Mouse (Mus musculus) left cerebral cortex, adult 2 months (tissue): ENCODE results near the gene Med13l. TPM values are rescaled to one million over a fixed set of nuclear protein-coding genes. Genes with fewer than 3 reads are reported as not detected.

Experiments
- DNase-seq, 2 experiments: peaks; one replicate each; pipeline ENCODE4 v3.0.0; 2021 to 2022; ENCODE audit warnings: low spot score in 2 of 2, mixed read lengths in 1 of 2; ENCODE audit errors: extremely low spot score in 1 of 2
- H3K27ac ChIP-seq: fragments of 200-600 bp; 2 replicates; pipeline ENCODE4 v1.8.1; 2022
- H3K4me3 ChIP-seq: fragments of 200-600 bp; 2 replicates; pipeline ENCODE4 v1.8.1; 2022
- CTCF ChIP-seq: fragments of 200-600 bp; IDR thresholded peaks from 2 replicates; pipeline ENCODE4 v1.8.1; 2022; ENCODE audit warnings: antibody characterized with exemption, mild to moderate bottlenecking, moderate library complexity
- intact Hi-C: fragments of 180-260 bp; cut with DNase I; formaldehyde crosslinking; loops from one replicate; pipeline ENCODE4 v1.15.1; 2025
- total RNA-seq, 2 experiments: library from RNA; stranded (reverse); gene quantifications; 2 replicates each; pipeline ENCODE4 v1.2.3; 2021

Med13l gene
- total RNA-seq, 2 experiments from 2014 or later = 118 to 123 TPM

- no peak overlapping the region for H3K4me3 ChIP-seq
- no peak for DNase-seq
- no peak overlapping the region for H3K27ac ChIP-seq
- TF ChIP-seq CTCF = no peak
- intact Hi-C loops = loop anchor here (2.0 to 5.0 kb wide), 4 partner anchors 43 to 388 kb away; no protein-coding TSS in a partner anchor
Observed at GRCm38 (mm10) chr5:118655428-118655827, 94.9 kb downstream of the Med13l start.

GRCm38 (mm10) chr5:118655966-118656365 lies 95.5 kb downstream of the Med13l start:
- DNase-seq = no peak
- intact Hi-C loops = loop anchor here (2.0 to 5.0 kb wide), 4 partner anchors 44 to 389 kb away; no protein-coding TSS in a partner anchor
- Histone ChIP-seq H3K27ac (no peak overlapping the region), H3K4me3 (no peak overlapping the region)
- TF ChIP-seq CTCF = no peak

- no peak overlapping the region for H3K27ac ChIP-seq
- no peak for DNase-seq
- TF ChIP-seq CTCF = no peak
- intact Hi-C loops = loop anchor here (5.0 kb wide), 3 partner anchors 46 to 391 kb away; no protein-coding TSS in a partner anchor
- H3K4me3 ChIP-seq = no peak overlapping the region
Observed at GRCm38 (mm10) chr5:118658256-118658837, 97.9 kb downstream of the Med13l start.

GRCm38 (mm10) chr5:118659713-118660112 lies 99.2 kb downstream of the Med13l start:
- Histone ChIP-seq H3K4me3 (no peak overlapping the region), H3K27ac (no peak overlapping the region)
- no peak for TF ChIP-seq CTCF
- intact Hi-C loops = loop anchor here (5.0 kb wide), 3 partner anchors 47 to 392 kb away; no protein-coding TSS in a partner anchor
- DNase-seq = no peak

- no peak for TF ChIP-seq CTCF
- H3K27ac ChIP-seq = no peak overlapping the region
- intact Hi-C loops = no loop called here
- DNase-seq = no peak
- no peak overlapping the region for H3K4me3 ChIP-seq
Observed at GRCm38 (mm10) chr5:118661751-118662150, 101.3 kb downstream of the Med13l start.

- no peak for TF ChIP-seq CTCF
- intact Hi-C loops = no loop called here
Observed at GRCm38 (mm10) chr5:118663999-118664398, 103.5 kb downstream of the Med13l start.

GRCm38 (mm10) chr5:118665023-118665422 lies 104.5 kb downstream of the Med13l start:
- DNase-seq = no peak
- no peak overlapping the region for H3K27ac ChIP-seq
- H3K4me3 ChIP-seq = no peak overlapping the region
- intact Hi-C loops = no loop called here
- TF ChIP-seq CTCF = no peak

More at GRCm38 (mm10) chr5:118663999-118664398, 103.5 kb downstream of the Med13l start:
- Histone ChIP-seq H3K27ac (no peak overlapping the region), H3K4me3 (no peak overlapping the region)
- DNase-seq = no peak

GRCm38 (mm10) chr5:118666437-118667207 lies 106.1 kb downstream of the Med13l start:
- no peak for DNase-seq
- Histone ChIP-seq H3K27ac (no peak overlapping the region), H3K4me3 (no peak overlapping the region)
- intact Hi-C loops = no loop called here
- no peak; the same call in 1 of the 2 replicates for TF ChIP-seq CTCF

- no peak for DNase-seq
- TF ChIP-seq CTCF = no peak
- Histone ChIP-seq H3K4me3 (no peak overlapping the region), H3K27ac (no peak overlapping the region)
- intact Hi-C loops = no loop called here
Observed at GRCm38 (mm10) chr5:118667863-118668262, 107.4 kb downstream of the Med13l start.

GRCm38 (mm10) chr5:118668931-118669330 lies 108.5 kb downstream of the Med13l start:
- H3K27ac ChIP-seq = no peak overlapping the region
- no peak overlapping the region for H3K4me3 ChIP-seq
- intact Hi-C loops = no loop called here
- TF ChIP-seq CTCF = no peak
- DNase-seq = no peak

- H3K27ac ChIP-seq = peak overlapping the region; percentile 4; the same call in 1 of the 2 replicates
- DNase-seq = no peak
- intact Hi-C loops = no loop called here
Observed at GRCm38 (mm10) chr5:118672111-118672510, 111.6 kb downstream of the Med13l start.

GRCm38 (mm10) chr5:118673859-118674258 lies 113.4 kb downstream of the Med13l start:
- H3K27ac ChIP-seq = peak overlapping the region; percentile 1; the same call in 1 of the 2 replicates
- no peak for DNase-seq
- intact Hi-C loops = no loop called here
- H3K4me3 ChIP-seq = no peak overlapping the region
- no peak for TF ChIP-seq CTCF

More at GRCm38 (mm10) chr5:118672111-118672510, 111.6 kb downstream of the Med13l start:
- H3K4me3 ChIP-seq = no peak overlapping the region
- TF ChIP-seq CTCF = no peak
